Mouse (Mus musculus): ENCODE results near the gene Ddx21. TPM values are rescaled to one million over a fixed set of nuclear protein-coding genes. Genes with fewer than 3 reads are reported as not detected.

Ddx21 gene
- polyA plus RNA-seq, 1 experiment from 2014 or later = 13.4 TPM

- H3K36me3 ChIP-seq (ENCODE audit: control insufficient read depth, insufficient read depth) = no peaks in the 10 kb centered on the region
- no peak overlapping the region for H3K27ac ChIP-seq (ENCODE audit: low read length)
- no peaks in the 10 kb centered on the region for H3K27me3 ChIP-seq (ENCODE audit: control insufficient read depth, insufficient read depth, low read length)
- no peak overlapping the region for H3K9ac ChIP-seq (ENCODE audit: low read length)
- WGBS = 77% methylated on average over 7 of the region's 7 CpGs
- H3K4me2 ChIP-seq (ENCODE audit: low read depth, low read length) = no peak overlapping the region
- no peak for ATAC-seq (replicated peaks; ENCODE audit: extremely low read depth, insufficient read depth, low FRiP score)
- H3K4me1 ChIP-seq (ENCODE audit: control insufficient read depth, insufficient read depth, low read length) = no peaks in the 10 kb centered on the region
- H3K9me3 ChIP-seq (replicated peaks; ENCODE audit: control insufficient read depth, low read length) = no peaks in the 10 kb centered on the region
- no peak overlapping the region for H3K4me3 ChIP-seq (ENCODE audit: low read length)
Observed at GRCm38 (mm10) chr10:62550787-62551300, 51.2 kb downstream of the Ddx21 start.

- Histone ChIP-seq H3K9me3 (replicated peaks; ENCODE audit: control insufficient read depth, low read length) (no peaks in the 10 kb centered on the region), H3K27ac (ENCODE audit: low read length) (no peak overlapping the region), H3K36me3 (ENCODE audit: control insufficient read depth, insufficient read depth) (no peaks in the 10 kb centered on the region), H3K4me2 (ENCODE audit: low read depth, low read length) (no peak overlapping the region), H3K9ac (ENCODE audit: low read length) (no peak overlapping the region), H3K4me1 (ENCODE audit: control insufficient read depth, insufficient read depth, low read length) (no peaks in the 10 kb centered on the region), H3K4me3 (ENCODE audit: low read length) (no peak overlapping the region), H3K27me3 (ENCODE audit: control insufficient read depth, insufficient read depth, low read length) (no peaks in the 10 kb centered on the region)
- 22% methylated on average over 15 of the region's 16 CpGs for WGBS
- no peak for ATAC-seq (replicated peaks; ENCODE audit: extremely low read depth, insufficient read depth, low FRiP score)
Observed at GRCm38 (mm10) chr10:62549523-62550166, 52.4 kb downstream of the Ddx21 start.

GRCm38 (mm10) chr10:62546441-62546840, 55.6 kb downstream of the Ddx21 start:
- H3K36me3 ChIP-seq (ENCODE audit: control insufficient read depth, insufficient read depth) = no peaks in the 10 kb centered on the region
- no peak overlapping the region for H3K27ac ChIP-seq (ENCODE audit: low read length)
- no peaks in the 10 kb centered on the region for H3K27me3 ChIP-seq (ENCODE audit: control insufficient read depth, insufficient read depth, low read length)
- 68% methylated on average over 10 of the region's 10 CpGs for WGBS
- H3K4me3 ChIP-seq (ENCODE audit: low read length) = no peak overlapping the region
- H3K9ac ChIP-seq (ENCODE audit: low read length) = no peak overlapping the region
- ATAC-seq (replicated peaks; ENCODE audit: extremely low read depth, insufficient read depth, low FRiP score) = no peak
- H3K4me2 ChIP-seq (ENCODE audit: low read depth, low read length) = no peak overlapping the region
- H3K4me1 ChIP-seq (ENCODE audit: control insufficient read depth, insufficient read depth, low read length) = no peaks in the 10 kb centered on the region
- no peaks in the 10 kb centered on the region for H3K9me3 ChIP-seq (replicated peaks; ENCODE audit: control insufficient read depth, low read length)

GRCm38 (mm10) chr10:62545759-62546158, 56.3 kb downstream of the Ddx21 start:
- no peak for ATAC-seq (replicated peaks; ENCODE audit: extremely low read depth, insufficient read depth, low FRiP score)
- Histone ChIP-seq H3K27ac (ENCODE audit: low read length) (no peak overlapping the region), H3K27me3 (ENCODE audit: control insufficient read depth, insufficient read depth, low read length) (no peaks in the 10 kb centered on the region), H3K9me3 (replicated peaks; ENCODE audit: control insufficient read depth, low read length) (no peaks in the 10 kb centered on the region), H3K4me3 (ENCODE audit: low read length) (no peak overlapping the region), H3K9ac (ENCODE audit: low read length) (no peak overlapping the region), H3K36me3 (ENCODE audit: control insufficient read depth, insufficient read depth) (no peaks in the 10 kb centered on the region), H3K4me1 (ENCODE audit: control insufficient read depth, insufficient read depth, low read length) (no peaks in the 10 kb centered on the region), H3K4me2 (ENCODE audit: low read depth, low read length) (no peak overlapping the region)

GRCm38 (mm10) chr10:62544316-62544715, 57.8 kb downstream of the Ddx21 start:
- no peak for ATAC-seq (replicated peaks; ENCODE audit: extremely low read depth, insufficient read depth, low FRiP score)
- H3K36me3 ChIP-seq (ENCODE audit: control insufficient read depth, insufficient read depth) = no peaks in the 10 kb centered on the region
- no peaks in the 10 kb centered on the region for H3K9me3 ChIP-seq (replicated peaks; ENCODE audit: control insufficient read depth, low read length)
- WGBS = 72% methylated on average over 4 of the region's 4 CpGs
- no peaks in the 10 kb centered on the region for H3K4me1 ChIP-seq (ENCODE audit: control insufficient read depth, insufficient read depth, low read length)
- no peaks in the 10 kb centered on the region for H3K27me3 ChIP-seq (ENCODE audit: control insufficient read depth, insufficient read depth, low read length)
- no peak overlapping the region for H3K4me3 ChIP-seq (ENCODE audit: low read length)
- no peak overlapping the region for H3K4me2 ChIP-seq (ENCODE audit: low read depth, low read length)
- H3K27ac ChIP-seq (ENCODE audit: low read length) = peak overlapping the region; percentile 61; the same call in 1 of the 2 replicates
- H3K9ac ChIP-seq (ENCODE audit: low read length) = no peak overlapping the region

- Histone ChIP-seq H3K4me3 (ENCODE audit: low read length) (no peak overlapping the region), H3K27ac (ENCODE audit: low read length) (peak overlapping the region; percentile 42), H3K4me2 (ENCODE audit: low read depth, low read length) (no peak overlapping the region), H3K4me1 (ENCODE audit: control insufficient read depth, insufficient read depth, low read length) (no peaks in the 10 kb centered on the region), H3K9me3 (replicated peaks; ENCODE audit: control insufficient read depth, low read length) (no peaks in the 10 kb centered on the region), H3K9ac (ENCODE audit: low read length) (no peak overlapping the region), H3K36me3 (ENCODE audit: control insufficient read depth, insufficient read depth) (no peaks in the 10 kb centered on the region), H3K27me3 (ENCODE audit: control insufficient read depth, insufficient read depth, low read length) (no peaks in the 10 kb centered on the region)
- ATAC-seq (replicated peaks; ENCODE audit: extremely low read depth, insufficient read depth, low FRiP score) = peak; percentile 71; the same call in 1 of the 2 replicates
- WGBS = 70% methylated on average over 12 of the region's 12 CpGs
Observed at GRCm38 (mm10) chr10:62543399-62543808, 58.7 kb downstream of the Ddx21 start.

- no peak overlapping the region for H3K9ac ChIP-seq (ENCODE audit: low read length)
- no peak overlapping the region for H3K4me2 ChIP-seq (ENCODE audit: low read depth, low read length)
- peak overlapping the region; percentile 42; the same call in 1 of the 2 replicates for H3K27ac ChIP-seq (ENCODE audit: low read length)
- H3K36me3 ChIP-seq (ENCODE audit: control insufficient read depth, insufficient read depth) = no peaks in the 10 kb centered on the region
- WGBS = 91% methylated on average over 7 of the region's 8 CpGs
- H3K9me3 ChIP-seq (replicated peaks; ENCODE audit: control insufficient read depth, low read length) = no peaks in the 10 kb centered on the region
- no peaks in the 10 kb centered on the region for H3K4me1 ChIP-seq (ENCODE audit: control insufficient read depth, insufficient read depth, low read length)
- no peak overlapping the region for H3K4me3 ChIP-seq (ENCODE audit: low read length)
- no peak for ATAC-seq (replicated peaks; ENCODE audit: extremely low read depth, insufficient read depth, low FRiP score)
- no peaks in the 10 kb centered on the region for H3K27me3 ChIP-seq (ENCODE audit: control insufficient read depth, insufficient read depth, low read length)
Observed at GRCm38 (mm10) chr10:62542928-62543327, 59.2 kb downstream of the Ddx21 start.

GRCm38 (mm10) chr10:62542507-62542906, 59.6 kb downstream of the Ddx21 start:
- Histone ChIP-seq H3K9ac (ENCODE audit: low read length) (no peak overlapping the region), H3K27me3 (ENCODE audit: control insufficient read depth, insufficient read depth, low read length) (no peaks in the 10 kb centered on the region), H3K36me3 (ENCODE audit: control insufficient read depth, insufficient read depth) (no peaks in the 10 kb centered on the region), H3K27ac (ENCODE audit: low read length) (no peak overlapping the region), H3K4me1 (ENCODE audit: control insufficient read depth, insufficient read depth, low read length) (no peaks in the 10 kb centered on the region), H3K4me2 (ENCODE audit: low read depth, low read length) (no peak overlapping the region), H3K9me3 (replicated peaks; ENCODE audit: control insufficient read depth, low read length) (no peaks in the 10 kb centered on the region), H3K4me3 (ENCODE audit: low read length) (no peak overlapping the region)
- 90% methylated on average over 12 of the region's 12 CpGs for WGBS
- ATAC-seq (replicated peaks; ENCODE audit: extremely low read depth, insufficient read depth, low FRiP score) = no peak

GRCm38 (mm10) chr10:62541499-62541898, 60.6 kb downstream of the Ddx21 start:
- Histone ChIP-seq H3K4me1 (ENCODE audit: control insufficient read depth, insufficient read depth, low read length) (no peaks in the 10 kb centered on the region), H3K27ac (ENCODE audit: low read length) (no peak overlapping the region), H3K9me3 (replicated peaks; ENCODE audit: control insufficient read depth, low read length) (no peaks in the 10 kb centered on the region), H3K36me3 (ENCODE audit: control insufficient read depth, insufficient read depth) (no peaks in the 10 kb centered on the region), H3K9ac (ENCODE audit: low read length) (no peak overlapping the region), H3K27me3 (ENCODE audit: control insufficient read depth, insufficient read depth, low read length) (no peaks in the 10 kb centered on the region), H3K4me2 (ENCODE audit: low read depth, low read length) (no peak overlapping the region), H3K4me3 (ENCODE audit: low read length) (no peak overlapping the region)
- WGBS = 90% methylated on average over 12 of the region's 12 CpGs
- no peak for ATAC-seq (replicated peaks; ENCODE audit: extremely low read depth, insufficient read depth, low FRiP score)

Data from heart, embryonic 16.5 days (tissue).